Mouse (Mus musculus): ENCODE results near the gene Prrt4. TPM values are rescaled to one million over a fixed set of nuclear protein-coding genes. Genes with fewer than 3 reads are reported as not detected.
A peak's percentile ranks its signal among the peaks of the same experiment; 100 is the strongest.
"Not testable (repeated sequence)": the region's sequence is repeated elsewhere in the genome, so short reads cannot be mapped to it uniquely, and the experiment has no call there.

Gene Prrt4
- polyA plus RNA-seq, 1 experiment, result not detected

DNA sequence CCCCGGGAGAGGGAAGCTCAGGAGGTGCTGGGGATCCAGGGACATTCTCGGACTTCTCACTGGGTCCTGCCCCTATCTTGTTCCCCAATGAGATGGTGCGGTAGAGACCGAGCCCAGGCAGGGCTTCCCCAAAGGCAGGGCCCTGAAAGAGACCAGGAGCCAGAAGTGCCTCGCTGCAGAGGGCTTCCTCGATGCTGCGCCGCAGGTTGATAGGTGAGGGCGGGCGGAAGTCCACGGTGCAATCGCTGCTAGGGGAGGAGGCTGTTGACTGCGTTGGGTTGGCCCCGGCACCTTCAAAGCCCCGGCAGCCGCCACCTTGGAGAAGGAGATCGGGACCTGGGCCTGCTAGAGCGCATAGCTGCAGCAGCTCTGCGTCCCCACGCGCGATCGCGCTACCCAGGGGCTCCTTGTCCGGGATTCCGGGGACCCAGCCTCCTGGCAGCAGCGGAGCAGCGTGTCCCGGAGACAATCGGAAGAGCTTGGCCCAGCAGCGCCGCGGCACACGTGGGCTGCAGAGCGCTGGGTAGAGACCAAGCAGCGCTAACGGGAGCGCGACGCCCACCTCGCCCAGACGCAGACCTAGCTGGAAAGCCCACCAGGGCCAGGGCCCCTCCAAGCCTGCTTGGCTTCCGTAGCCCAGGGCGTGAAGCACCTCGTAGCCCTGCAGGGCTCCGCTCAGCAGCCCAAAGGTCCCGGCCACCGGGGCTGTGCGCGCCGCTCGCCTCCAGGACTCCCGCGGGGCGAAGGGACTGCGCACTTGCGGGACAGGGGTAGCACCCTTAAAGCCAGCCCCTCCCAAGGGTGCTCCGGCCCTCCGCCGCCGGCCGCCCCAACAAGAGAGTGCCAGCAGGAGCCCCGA is 9.1 kb downstream of the Prrt4 start:
- TF ChIP-seq POLR2A (IDR thresholded peaks at IDR 0.05; ENCODE audit: borderline replicate concordance, control insufficient read depth, low read depth, low read length), result no peak
- TF ChIP-seq CTCF (IDR thresholded peaks at IDR 0.05; ENCODE audit: control insufficient read depth, insufficient read depth, low read length), result no peak
- no peak overlapping the region for H3K4me3 ChIP-seq (replicated peaks; ENCODE audit: control insufficient read depth, low read depth, low read length)
- no peaks in the 10 kb centered on the region for H3K4me1 ChIP-seq (ENCODE audit: control insufficient read depth, insufficient read depth, low read length)
- no peak overlapping the region; the same call in 1 of the 2 replicates for H3K27ac ChIP-seq (ENCODE audit: control insufficient read depth, insufficient read depth, low read depth, low read length, poor library complexity)
- WGBS, result under 1% methylated on average over 63 of the region's 63 CpGs

DNA sequence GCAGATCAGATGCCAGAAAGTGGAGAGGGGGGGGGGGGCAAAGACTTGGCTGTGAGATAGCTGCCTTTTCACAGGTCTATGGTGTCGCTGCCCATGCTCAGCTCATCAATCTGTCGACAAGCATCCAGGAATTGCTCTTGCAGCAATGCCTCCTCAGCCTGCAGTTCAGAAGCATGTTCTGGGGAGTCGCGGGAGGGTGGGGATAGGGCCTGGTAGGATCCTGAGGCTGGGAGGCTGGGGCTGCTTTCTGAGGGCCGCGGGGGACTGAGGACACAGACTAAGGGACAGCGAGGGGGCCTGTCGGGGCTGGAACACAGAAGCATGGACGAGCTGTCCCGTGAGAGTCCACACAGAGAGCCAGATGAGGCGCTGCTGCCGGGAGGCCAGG is 9.7 kb downstream of the Prrt4 start:
- TF ChIP-seq POLR2A (IDR thresholded peaks at IDR 0.05; ENCODE audit: borderline replicate concordance, control insufficient read depth, low read depth, low read length) (no peak), CTCF (IDR thresholded peaks at IDR 0.05; ENCODE audit: control insufficient read depth, insufficient read depth, low read length) (no peak)
- no peaks in the 10 kb centered on the region for H3K4me1 ChIP-seq (ENCODE audit: control insufficient read depth, insufficient read depth, low read length)
- WGBS, result 15% methylated on average over 12 of the region's 12 CpGs
- no peak overlapping the region; the same call in 1 of the 2 replicates for H3K27ac ChIP-seq (ENCODE audit: control insufficient read depth, insufficient read depth, low read depth, low read length, poor library complexity)
- H3K4me3 ChIP-seq (replicated peaks; ENCODE audit: control insufficient read depth, low read depth, low read length), result no peak overlapping the region

DNA sequence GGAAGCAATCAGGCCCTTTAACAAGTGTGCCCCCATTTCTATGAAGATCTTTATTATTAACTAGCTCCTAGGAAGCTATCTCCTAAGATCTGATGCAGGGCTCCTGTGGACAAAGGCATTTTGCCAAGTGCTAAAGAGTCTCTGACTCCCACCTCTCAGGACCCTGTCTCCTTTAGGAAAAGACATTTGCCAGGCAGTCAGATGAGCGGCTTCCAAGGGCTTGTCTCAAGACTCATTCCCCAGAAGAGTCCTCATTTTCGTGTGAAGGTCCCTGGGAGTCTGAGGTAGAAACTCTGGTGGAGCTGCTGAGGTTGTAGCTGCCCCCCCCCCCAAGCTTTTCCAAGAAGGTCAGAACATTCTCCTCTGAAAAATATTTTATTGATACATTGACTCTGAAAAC is 10.5 kb downstream of the Prrt4 start:
- no peak overlapping the region for H3K4me3 ChIP-seq (replicated peaks; ENCODE audit: control insufficient read depth, low read depth, low read length)
- H3K4me1 ChIP-seq (ENCODE audit: control insufficient read depth, insufficient read depth, low read length), result no peaks in the 10 kb centered on the region; the same call in 1 of the 2 replicates
- 37% methylated on average over 2 of the region's 2 CpGs for WGBS
- TF ChIP-seq POLR2A (IDR thresholded peaks at IDR 0.05; ENCODE audit: borderline replicate concordance, control insufficient read depth, low read depth, low read length) (no peak), CTCF (IDR thresholded peaks at IDR 0.05; ENCODE audit: control insufficient read depth, insufficient read depth, low read length) (no peak)
- no peak overlapping the region for H3K27ac ChIP-seq (ENCODE audit: control insufficient read depth, insufficient read depth, low read depth, low read length, poor library complexity)

DNA sequence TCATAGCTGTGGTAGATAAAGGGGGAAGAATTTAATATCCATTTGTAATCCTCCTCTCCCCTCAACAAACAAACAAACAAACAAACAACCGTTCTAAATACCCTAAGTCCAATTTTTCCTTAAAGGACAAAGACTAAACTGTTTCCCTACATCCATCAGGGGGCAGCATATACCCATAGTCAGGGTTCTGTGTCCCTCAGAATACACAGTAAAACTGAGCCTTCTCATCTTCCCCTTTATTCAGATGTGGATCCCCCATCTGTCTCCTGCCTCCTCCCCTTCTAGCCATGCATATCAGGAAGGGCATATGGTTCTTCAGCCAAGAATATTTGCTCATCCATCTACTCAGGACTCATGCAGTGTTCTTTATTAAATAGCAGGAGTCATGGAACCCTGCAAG is 13.2 kb downstream of the Prrt4 start:
- H3K4me1 ChIP-seq (ENCODE audit: control insufficient read depth, insufficient read depth, low read length), result no peaks in the 10 kb centered on the region; the same call in 1 of the 2 replicates
- no peak overlapping the region for H3K4me3 ChIP-seq (replicated peaks; ENCODE audit: control insufficient read depth, low read depth, low read length)
- TF ChIP-seq CTCF (IDR thresholded peaks at IDR 0.05; ENCODE audit: control insufficient read depth, insufficient read depth, low read length), result no peak
- no peak for TF ChIP-seq POLR2A (IDR thresholded peaks at IDR 0.05; ENCODE audit: borderline replicate concordance, control insufficient read depth, low read depth, low read length)
- H3K27ac ChIP-seq (ENCODE audit: control insufficient read depth, insufficient read depth, low read depth, low read length, poor library complexity), result no peak overlapping the region
- WGBS, result 0% methylated on average over 1 of the region's 1 CpGs

DNA sequence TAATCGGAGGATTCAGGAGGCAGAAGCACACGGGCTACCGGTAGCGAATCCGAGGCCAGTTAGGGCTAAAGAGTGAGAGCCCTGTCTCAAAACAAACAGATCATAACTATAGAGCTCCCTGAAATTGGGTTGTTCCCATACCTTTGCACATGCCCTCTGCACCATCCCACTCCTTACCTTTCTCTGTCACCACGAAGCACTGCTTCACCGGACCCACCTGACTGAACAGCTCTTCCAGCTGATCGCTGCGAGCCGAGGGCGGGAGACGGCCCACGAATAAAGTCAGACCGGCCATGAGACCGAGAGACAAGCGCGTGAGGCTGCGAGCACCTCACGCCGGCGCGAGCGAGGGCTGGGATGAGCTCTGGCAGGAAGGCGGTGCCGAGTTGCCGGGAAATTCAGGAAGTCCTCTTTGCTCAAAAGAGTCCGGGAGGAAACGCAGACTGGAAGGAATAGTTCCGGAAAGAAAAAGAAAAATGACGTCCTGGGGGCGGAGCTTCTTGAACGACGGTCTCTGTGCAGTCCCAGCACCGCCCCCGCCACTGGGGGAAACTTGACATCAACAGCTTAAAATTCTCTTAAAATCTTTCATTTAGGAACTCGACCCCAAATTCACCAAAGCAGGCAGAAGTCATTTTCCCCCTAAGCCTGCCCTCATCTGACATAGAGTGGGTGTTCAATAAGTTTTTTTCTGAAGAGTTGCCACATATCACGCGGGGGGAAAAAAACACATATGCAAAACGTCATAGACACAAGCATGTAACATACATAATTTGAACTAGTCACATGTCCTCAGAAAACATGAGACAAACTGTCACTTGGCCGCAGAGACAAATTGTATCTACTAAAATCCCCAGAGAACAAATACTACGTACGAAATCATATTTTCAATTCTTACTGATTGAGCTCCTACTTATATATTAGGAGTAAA is 14.8 kb downstream of the Prrt4 start, which contains the start of gene Rbm28:
Gene Rbm28, minus strand, starts transcription at position 693 of the 931 bp plus-strand sequence.
- no peak for TF ChIP-seq CTCF (IDR thresholded peaks at IDR 0.05; ENCODE audit: control insufficient read depth, insufficient read depth, low read length)
- peak; percentile 65; the same call in 1 of the 2 replicates for TF ChIP-seq POLR2A (IDR thresholded peaks at IDR 0.05; ENCODE audit: borderline replicate concordance, control insufficient read depth, low read depth, low read length)
- 6% methylated on average over 42 of the region's 42 CpGs for WGBS
- Histone ChIP-seq H3K4me3 (replicated peaks; ENCODE audit: control insufficient read depth, low read depth, low read length) (peak within 1 kb of the TSS; percentile 97), H3K4me1 (ENCODE audit: control insufficient read depth, insufficient read depth, low read length) (no peaks in the 10 kb centered on the region; the same call in 1 of the 2 replicates), H3K27ac (ENCODE audit: control insufficient read depth, insufficient read depth, low read depth, low read length, poor library complexity) (no peak within 1 kb of the TSS)

DNA sequence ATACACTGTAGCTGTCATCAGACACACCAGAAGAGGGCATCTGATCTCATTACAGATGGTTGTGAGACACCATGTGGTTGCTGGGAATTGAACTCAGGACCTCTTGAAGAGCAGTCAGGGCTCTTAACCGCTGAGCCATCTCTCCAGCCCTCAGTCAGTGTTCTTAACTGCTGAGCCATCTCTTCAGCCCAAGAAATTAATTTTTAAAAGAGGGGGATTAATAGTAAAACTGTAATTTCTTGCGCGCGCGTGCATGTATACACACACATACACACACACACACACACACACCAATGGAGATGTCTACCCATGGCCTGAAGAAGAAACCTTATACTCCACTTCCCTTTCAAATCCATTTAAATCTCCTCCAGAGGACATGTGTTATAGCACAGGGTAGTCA is 18.1 kb downstream of the Prrt4 start:
- 96% methylated on average over 5 of the region's 5 CpGs for WGBS
- H3K27ac ChIP-seq (ENCODE audit: control insufficient read depth, insufficient read depth, low read depth, low read length, poor library complexity); H3K4me1 ChIP-seq (ENCODE audit: control insufficient read depth, insufficient read depth, low read length); H3K4me3 ChIP-seq (replicated peaks; ENCODE audit: control insufficient read depth, low read depth, low read length): not testable (repeated sequence)

DNA sequence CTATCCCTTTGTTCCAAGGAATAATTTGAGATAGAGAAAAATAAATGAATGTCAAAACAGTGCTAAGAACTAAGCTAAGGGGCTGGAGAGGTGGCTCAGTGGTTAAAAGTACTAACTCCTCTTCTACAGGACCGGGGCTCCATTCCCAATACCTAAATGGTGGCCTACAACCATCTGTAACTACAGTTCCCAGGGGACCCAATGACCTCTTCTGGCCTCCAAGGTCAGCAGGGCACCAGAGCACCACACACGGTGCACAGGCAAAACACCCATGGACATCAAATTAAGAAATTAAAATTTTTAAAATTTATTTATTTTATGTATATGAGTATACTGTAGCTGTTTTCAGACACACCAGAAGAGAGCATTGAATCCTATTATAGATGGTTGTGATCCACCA is 18.6 kb downstream of the Prrt4 start:
- WGBS, result 82% methylated on average over 2 of the region's 2 CpGs
- Histone ChIP-seq H3K27ac (ENCODE audit: control insufficient read depth, insufficient read depth, low read depth, low read length, poor library complexity) (no peak overlapping the region), H3K4me1 (ENCODE audit: control insufficient read depth, insufficient read depth, low read length) (no peaks in the 10 kb centered on the region; the same call in 1 of the 2 replicates), H3K4me3 (replicated peaks; ENCODE audit: control insufficient read depth, low read depth, low read length) (no peak overlapping the region)
- no peak for TF ChIP-seq POLR2A (IDR thresholded peaks at IDR 0.05; ENCODE audit: borderline replicate concordance, control insufficient read depth, low read depth, low read length)
- no peak for TF ChIP-seq CTCF (IDR thresholded peaks at IDR 0.05; ENCODE audit: control insufficient read depth, insufficient read depth, low read length)

DNA sequence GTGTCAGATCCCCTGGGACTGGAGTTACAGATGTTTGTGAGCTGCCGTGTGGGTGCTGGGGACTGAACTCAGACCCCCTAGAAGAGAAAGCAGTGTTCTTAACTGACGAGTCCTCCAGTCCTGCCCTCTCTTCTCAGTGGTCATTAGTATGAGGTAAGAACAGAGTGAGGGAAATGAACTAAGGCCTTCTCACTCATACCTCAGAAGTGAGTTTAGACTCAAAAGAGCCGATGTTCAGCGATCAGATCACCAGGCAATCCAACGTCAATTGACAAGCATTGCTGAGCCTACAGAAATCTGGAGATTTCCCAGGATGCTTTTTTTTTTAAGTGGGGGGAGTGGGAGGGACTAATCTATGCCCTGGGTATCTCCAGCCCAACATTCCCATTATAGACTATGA is 23.1 kb downstream of the Prrt4 start:
- WGBS, result 88% methylated on average over 5 of the region's 5 CpGs
- TF ChIP-seq POLR2A (IDR thresholded peaks at IDR 0.05; ENCODE audit: borderline replicate concordance, control insufficient read depth, low read depth, low read length) (no peak), CTCF (IDR thresholded peaks at IDR 0.05; ENCODE audit: control insufficient read depth, insufficient read depth, low read length) (no peak)
- no peak overlapping the region for H3K4me3 ChIP-seq (replicated peaks; ENCODE audit: control insufficient read depth, low read depth, low read length)
- no peaks in the 10 kb centered on the region for H3K4me1 ChIP-seq (ENCODE audit: control insufficient read depth, insufficient read depth, low read length)
- no peak overlapping the region for H3K27ac ChIP-seq (ENCODE audit: control insufficient read depth, insufficient read depth, low read depth, low read length, poor library complexity)

Measured in bone marrow, adult 2 months (tissue).